Mouse (Mus musculus): Measurements from ENCODE around the gene Rac3.

- no peak for TF ChIP-seq HCFC1 (IDR thresholded peaks at IDR 0.05; ENCODE audit: borderline replicate concordance, insufficient read depth, low read length)
- TF ChIP-seq MAFK (IDR thresholded peaks at IDR 0.05; ENCODE audit: insufficient read depth, low read depth, low read length) = no peak
- no peak for TF ChIP-seq ZNF384 (IDR thresholded peaks at IDR 0.05; ENCODE audit: low read depth, low read length)
Observed at GRCm38 (mm10) chr11:120684086-120684485, 37.2 kb upstream of the Rac3 start.

Data from ES-E14 (cell line).